Mouse (Mus musculus) hindbrain, postnatal 0 days (tissue): ENCODE measurements around the gene Gm3233. TPM values are rescaled to one million over a fixed set of nuclear protein-coding genes. Genes with fewer than 3 reads are reported as not detected.
"Not testable (repeated sequence)": the region's sequence is repeated elsewhere in the genome, so short reads cannot be mapped to it uniquely, and the experiment has no call there.

Experiments
- ATAC-seq: fragments of 200-750 bp; cut with Nextera tagmentation; 2 replicates; pipeline ENCODE4 v1.8.0; 2017; ENCODE audit warnings: mild to moderate bottlenecking, moderate TSS enrichment, moderate library complexity
- DNase-seq: peaks from one replicate; pipeline ENCODE4 v3.0.0-alpha.2; 2015; ENCODE audit warnings: low spot score
- H3K27ac ChIP-seq: fragments of 300-500 bp; sonication (generic); 2 replicates; pipeline ENCODE4 v1.5.1; 2014; ENCODE audit warnings: mild to moderate bottlenecking
- H3K27me3 ChIP-seq: fragments of 300-500 bp; sonication (generic); 2 replicates; pipeline ENCODE4 v1.6.1; 2014; ENCODE audit warnings: low read length, mixed read lengths; ENCODE audit not compliant: insufficient read depth
- H3K36me3 ChIP-seq: fragments of 300-500 bp; sonication (generic); 2 replicates; pipeline ENCODE4 v1.6.1; 2014; ENCODE audit warnings: low read length, mixed read lengths; ENCODE audit not compliant: insufficient read depth
- H3K4me1 ChIP-seq: fragments of 300-500 bp; sonication (generic); 2 replicates; pipeline ENCODE4 v1.6.1; 2014; ENCODE audit warnings: antibody characterized with exemption, low read length, mixed read lengths; ENCODE audit not compliant: insufficient read depth
- H3K4me2 ChIP-seq: fragments of 300-500 bp; sonication (generic); 2 replicates; pipeline ENCODE4 v1.6.1; 2014; ENCODE audit warnings: low read depth, mild to moderate bottlenecking, low read length, moderate library complexity, mixed read lengths
- H3K4me3 ChIP-seq: fragments of 300-500 bp; sonication (generic); 2 replicates; pipeline ENCODE4 v1.5.1; 2014; ENCODE audit warnings: low read length
- H3K9ac ChIP-seq: fragments of 300-500 bp; sonication (generic); replicated peaks from 2 replicates; pipeline ENCODE4 v1.6.1; 2014; ENCODE audit warnings: mild to moderate bottlenecking, low read length, moderate library complexity, mixed read lengths
- H3K9me3 ChIP-seq: fragments of 300-500 bp; sonication (generic); 2 replicates; pipeline ENCODE4 v1.6.1; 2016; ENCODE audit warnings: low read length, mixed read lengths
- CTCF ChIP-seq: IDR thresholded peaks from 2 replicates; pipeline ENCODE4 v1.5.1; 2016; ENCODE audit warnings: antibody characterized with exemption, control low read depth, low read depth
- WGBS: fragments of 180-500 bp; shearing (Covaris S2); extraction: QIAGEN DNeasy Blood & Tissue Kit; methylation state at CpG from one replicate; pipeline ENCODE4 v1.1.7; 2014; 5-methylcytosine and 5-hydroxymethylcytosine counted together
- polyA plus RNA-seq: library from polyadenylated mRNA; unstranded; fragments of >200 nt; fragmentation: Nextera tagmentation; extraction: Ambion mirVana; gene quantifications from 2 replicates; pipeline ENCODE4 v1.2.1, GENCODE M21; 2015
- total RNA-seq: library from RNA; depleted of rRNA; stranded (reverse); fragments of >200 nt; gene quantifications from 2 replicates; pipeline ENCODE4 v1.2.3, GENCODE M21; 2014

Gene Gm3233
- total and polyA plus RNA-seq, 2 experiments from 2014 or later: not detected

DNA sequence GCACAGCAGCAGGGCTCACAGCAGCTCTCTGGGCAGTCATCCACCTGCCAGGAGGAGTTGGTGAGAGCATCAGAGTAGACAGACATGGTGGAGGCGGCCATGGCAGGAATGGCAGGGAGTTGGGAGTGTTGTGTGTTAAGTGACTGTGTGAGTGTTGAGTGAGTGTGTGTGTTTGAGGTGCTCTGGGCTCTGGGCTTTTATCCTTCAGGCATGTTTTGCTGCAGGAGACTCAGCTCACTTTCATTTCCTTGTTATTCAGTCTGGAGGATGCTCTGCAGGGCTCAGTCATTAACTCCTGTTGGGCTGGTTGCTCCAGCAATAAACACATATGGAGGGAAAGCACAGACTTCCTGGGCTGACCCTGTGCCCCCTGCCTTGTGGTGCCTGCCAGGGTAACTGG is 23.0 kb upstream of the Gm3233 start, which contains the start of gene Gm3250:
TSS of gene Gm3250 (minus strand) at position 101 of the 400 bp plus-strand sequence.
- not testable (repeated sequence) for H3K4me2 ChIP-seq, H3K27ac ChIP-seq, DNase-seq, ATAC-seq, H3K27me3 ChIP-seq, H3K9ac ChIP-seq, H3K4me3 ChIP-seq, H3K36me3 ChIP-seq, H3K4me1 ChIP-seq, H3K9me3 ChIP-seq
- 80% methylated on average over 1 of the region's 1 CpGs for WGBS

- H3K4me1 ChIP-seq, DNase-seq, H3K4me2 ChIP-seq, H3K27ac ChIP-seq, H3K27me3 ChIP-seq, H3K9ac ChIP-seq, H3K4me3 ChIP-seq, H3K36me3 ChIP-seq, ATAC-seq, H3K9me3 ChIP-seq: not testable (repeated sequence)
- WGBS: no CpG with 5 or more reads among the region's 1 CpGs
Measured at GRCm38 (mm10) chr10:77776844-77777243, 17.4 kb upstream of the Gm3233 start, which contains the start of gene Gm7138. TSS of gene Gm7138 (minus strand) at chr10:77776944.

DNA sequence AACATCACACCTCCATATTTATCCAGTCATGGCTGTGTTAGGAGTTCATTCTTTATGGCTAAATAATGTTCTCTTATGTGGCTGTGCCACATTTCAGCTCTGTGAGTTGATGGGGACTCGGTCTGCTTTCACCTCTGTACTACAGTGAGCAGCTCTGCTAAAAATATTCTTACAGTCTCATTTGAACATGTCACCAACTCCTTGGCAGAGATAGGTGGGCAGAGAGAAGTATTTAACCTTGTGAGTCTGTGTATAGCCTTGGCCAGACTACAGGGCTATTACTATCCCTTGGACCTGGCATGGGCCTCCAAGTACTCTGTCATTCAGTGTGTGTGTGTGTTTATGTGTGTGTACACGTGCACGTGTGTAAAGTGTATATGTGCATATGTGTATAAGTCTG is 12.7 kb upstream of the Gm3233 start:
- H3K27me3 ChIP-seq, H3K36me3 ChIP-seq, H3K9ac ChIP-seq, H3K4me3 ChIP-seq, H3K4me2 ChIP-seq, H3K4me1 ChIP-seq, H3K9me3 ChIP-seq, ATAC-seq, DNase-seq, H3K27ac ChIP-seq: not testable (repeated sequence)
- WGBS: 100% methylated on average over 2 of the region's 3 CpGs

GRCm38 (mm10) chr10:77771225-77771624 is 11.7 kb upstream of the Gm3233 start, which contains the start of gene Gm3238:
TSS of gene Gm3238 (minus strand) at chr10:77771325.
- H3K4me3 ChIP-seq, H3K36me3 ChIP-seq, H3K9ac ChIP-seq, H3K27me3 ChIP-seq, H3K27ac ChIP-seq, DNase-seq, H3K9me3 ChIP-seq, H3K4me1 ChIP-seq, H3K4me2 ChIP-seq, ATAC-seq: not testable (repeated sequence)
- no CpG with 5 or more reads among the region's 1 CpGs for WGBS

DNA sequence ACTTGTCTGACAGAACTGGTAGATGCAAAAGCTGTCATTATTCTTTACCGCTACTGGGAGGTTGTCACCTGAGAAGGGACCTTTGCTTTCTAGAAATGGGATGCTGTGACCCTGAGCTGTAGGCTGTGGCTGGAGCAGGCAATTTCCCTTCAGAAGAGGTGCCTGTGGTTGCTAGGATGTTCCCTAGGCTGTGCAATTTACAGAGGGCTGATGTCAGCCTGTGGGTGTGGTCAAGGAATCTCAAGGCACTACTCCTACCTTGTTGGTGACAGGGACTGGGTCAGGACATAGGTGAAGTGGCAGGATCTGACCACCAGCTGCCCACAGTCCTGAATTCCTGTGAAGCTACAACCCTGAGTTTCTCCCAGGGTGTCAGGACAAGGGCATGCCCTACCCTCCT is 10.2 kb upstream of the Gm3233 start:
- no peak overlapping the region for H3K27ac ChIP-seq
- H3K4me1 ChIP-seq: no peaks in the 10 kb centered on the region
- no peak overlapping the region for H3K9ac ChIP-seq
- no peaks in the 10 kb centered on the region for H3K27me3 ChIP-seq
- 85% methylated on average over 1 of the region's 1 CpGs for WGBS
- no peak overlapping the region for H3K4me3 ChIP-seq
- no peaks in the 10 kb centered on the region for H3K36me3 ChIP-seq
- no peak for ATAC-seq
- no peaks in the 10 kb centered on the region for H3K9me3 ChIP-seq
- no peak overlapping the region for H3K4me2 ChIP-seq
- TF ChIP-seq CTCF: no peak
- DNase-seq: no peak

DNA sequence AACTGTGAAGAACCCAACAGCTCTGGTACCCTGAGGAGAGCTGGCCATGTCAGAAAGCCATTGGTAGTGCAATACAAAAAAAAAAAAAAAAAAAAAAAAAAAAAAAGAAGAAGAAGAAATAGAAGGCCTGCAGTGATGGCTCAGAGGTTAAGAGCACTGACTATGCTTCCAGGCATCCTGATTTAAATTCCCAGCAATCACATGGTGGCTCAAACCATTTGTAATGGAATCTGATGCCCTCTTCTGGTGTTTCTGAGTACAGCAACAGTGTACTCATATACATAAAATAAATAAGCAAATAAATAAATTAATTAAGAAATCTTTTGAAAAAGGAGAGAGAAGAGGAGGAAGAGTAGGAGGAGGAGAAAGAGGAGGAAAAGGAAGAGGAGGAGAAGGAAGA is 6.0 kb downstream of the Gm3233 start:
- Histone ChIP-seq H3K4me2 (no peak overlapping the region), H3K36me3 (no peaks in the 10 kb centered on the region), H3K9me3 (no peaks in the 10 kb centered on the region), H3K4me1 (no peaks in the 10 kb centered on the region), H3K27ac (no peak overlapping the region), H3K9ac (no peak overlapping the region), H3K4me3 (no peak overlapping the region), H3K27me3 (no peaks in the 10 kb centered on the region)
- ATAC-seq: no peak
- no peak for DNase-seq
- TF ChIP-seq CTCF: no peak

- H3K4me1 ChIP-seq, H3K27ac ChIP-seq, H3K9me3 ChIP-seq, H3K4me3 ChIP-seq, DNase-seq, H3K36me3 ChIP-seq, H3K27me3 ChIP-seq, ATAC-seq, H3K9ac ChIP-seq, H3K4me2 ChIP-seq: not testable (repeated sequence)
- WGBS: 60% methylated on average over 3 of the region's 3 CpGs
Measured at GRCm38 (mm10) chr10:77752312-77752711, 7.2 kb downstream of the Gm3233 start.

DNA sequence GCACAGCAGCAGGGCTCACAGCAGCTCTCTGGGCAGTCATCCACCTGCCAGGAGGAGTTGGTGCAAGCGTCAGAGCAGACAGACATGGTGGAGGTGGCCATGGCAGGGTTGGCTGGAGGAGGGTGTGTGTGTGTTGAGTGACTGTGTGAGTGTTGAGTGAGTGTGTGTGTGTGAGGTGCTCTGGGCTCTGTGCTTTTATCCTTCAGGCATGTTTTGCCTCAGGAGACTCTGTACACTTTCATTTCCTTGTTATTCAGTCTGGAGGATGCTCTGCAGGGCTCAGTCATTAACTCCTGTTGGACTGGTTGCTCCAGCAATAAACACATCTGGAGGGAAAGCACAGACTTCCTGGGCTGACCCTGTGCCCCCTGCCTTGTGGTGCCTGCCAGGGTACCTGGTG is 8.2 kb downstream of the Gm3233 start, which contains the start of gene Gm9736:
TSS of gene Gm9736 (minus strand) at position 101 of the 400 bp plus-strand sequence.
- not testable (repeated sequence) for ATAC-seq, H3K36me3 ChIP-seq
- 75% methylated on average over 1 of the region's 1 CpGs for WGBS

GRCm38 (mm10) chr10:77750686-77751085 is 8.8 kb downstream of the Gm3233 start:
- not testable (repeated sequence) for H3K4me2 ChIP-seq, H3K4me3 ChIP-seq, ATAC-seq, H3K9ac ChIP-seq, H3K36me3 ChIP-seq, H3K27me3 ChIP-seq, H3K27ac ChIP-seq, H3K4me1 ChIP-seq, H3K9me3 ChIP-seq, DNase-seq
- 35% methylated on average over 1 of the region's 1 CpGs for WGBS

More for the DNA sequence above, 8.2 kb downstream of the Gm3233 start, which contains the start of gene Gm9736:
- not testable (repeated sequence) for H3K9ac ChIP-seq, DNase-seq, H3K4me1 ChIP-seq, H3K27me3 ChIP-seq, H3K27ac ChIP-seq, H3K4me2 ChIP-seq, H3K9me3 ChIP-seq, H3K4me3 ChIP-seq

GRCm38 (mm10) chr10:77741924-77742688 is 17.4 kb downstream of the Gm3233 start, which contains the start of gene Gm18596:
TSS of gene Gm18596 (minus strand) at chr10:77742638.
- ATAC-seq, H3K27me3 ChIP-seq, H3K27ac ChIP-seq, DNase-seq, H3K4me1 ChIP-seq, H3K4me3 ChIP-seq, H3K9me3 ChIP-seq, H3K4me2 ChIP-seq, H3K9ac ChIP-seq, H3K36me3 ChIP-seq: not testable (repeated sequence)
- WGBS: 41% methylated on average over 4 of the region's 5 CpGs
